Mouse (Mus musculus): ENCODE measurements around the gene Dkk2.

GRCm38 (mm10) chr3:132158817-132159216 is 73.7 kb downstream of the Dkk2 start:
- TF ChIP-seq POLR2A (IDR thresholded peaks at IDR 0.05; ENCODE audit: borderline replicate concordance, extremely low read depth, insufficient read depth, insufficient read length, poor library complexity, severe bottlenecking) (no peak), CTCF (IDR thresholded peaks at IDR 0.05; ENCODE audit: borderline replicate concordance, extremely low read depth, insufficient read depth, insufficient read length) (no peak)

Data from brain, embryonic 14.5 days (tissue).